Mouse (Mus musculus) liver, embryonic 14.5 days (tissue): ENCODE measurements around the gene Noxa1. TPM values are rescaled to one million over a fixed set of nuclear protein-coding genes. Genes with fewer than 3 reads are reported as not detected.
A peak's percentile ranks its signal among the peaks of the same experiment; 100 is the strongest.

Experiments
- ATAC-seq: fragments of 200-750 bp; cut with Nextera tagmentation; 2 replicates; pipeline ENCODE4 v1.8.0; 2017; ENCODE audit warnings: moderate number of reproducible peaks, mild to moderate bottlenecking, moderate library complexity; ENCODE audit not compliant: insufficient read depth
- DNase-seq, 3 experiments: peaks; one replicate each; pipeline ENCODE4 v3.0.0-alpha.2; 2012 to 2013; ENCODE audit warnings: low read depth in 3 of 3, low spot score in 3 of 3
- H3K27ac ChIP-seq: fragments of 300-500 bp; sonication (generic); 2 replicates; pipeline ENCODE4 v1.5.1; 2014; ENCODE audit warnings: moderate library complexity, mild to moderate bottlenecking, control low read depth, inconsistent platforms
- H3K27me3 ChIP-seq: fragments of 300-500 bp; sonication (generic); 2 replicates; pipeline ENCODE4 v1.6.1; 2014; ENCODE audit warnings: mild to moderate bottlenecking, low read length, moderate library complexity; ENCODE audit not compliant: control insufficient read depth, insufficient read depth
- H3K36me3 ChIP-seq: fragments of 300-500 bp; sonication (generic); replicated peaks from 2 replicates; pipeline ENCODE4 v1.6.1; 2014; ENCODE audit warnings: low read depth; ENCODE audit not compliant: control insufficient read depth, insufficient read depth
- H3K4me1 ChIP-seq, 2 experiments: fragments of 200-500 bp in 1 of 2; fragments of 300-500 bp in 1 of 2; sonication (generic) in 1 of 2; replicated peaks; 2 replicates each; pipeline ENCODE4 v1.6.1; 2012 to 2014; ENCODE audit warnings: antibody characterized with exemption in 1 of 2, inconsistent platforms in 1 of 2, low read length in 1 of 2; ENCODE audit not compliant: control insufficient read depth in 2 of 2, insufficient read depth in 2 of 2
- H3K4me2 ChIP-seq: fragments of 300-500 bp; sonication (generic); 2 replicates; pipeline ENCODE4 v1.6.1; 2014; ENCODE audit warnings: low read depth, mild to moderate bottlenecking, control low read depth, moderate library complexity
- H3K4me3 ChIP-seq, 2 experiments: fragments of 200-500 bp in 1 of 2; fragments of 300-500 bp in 1 of 2; sonication (generic) in 1 of 2; 2 replicates each; pipeline ENCODE4 v1.5.1; 2012 to 2014; ENCODE audit warnings: low read depth in 2 of 2, low read length in 2 of 2, mild to moderate bottlenecking in 2 of 2, control low read depth in 1 of 2, inconsistent platforms in 1 of 2, moderate library complexity in 1 of 2; ENCODE audit not compliant: insufficient read depth in 1 of 2
- H3K9ac ChIP-seq: fragments of 300-500 bp; sonication (generic); replicated peaks from 2 replicates; pipeline ENCODE4 v1.6.1; 2014; ENCODE audit warnings: mild to moderate bottlenecking, control low read depth, moderate library complexity
- H3K9me3 ChIP-seq: fragments of 300-500 bp; sonication (generic); 2 replicates; pipeline ENCODE4 v1.6.1; 2016; ENCODE audit warnings: low read length, mixed read lengths; ENCODE audit not compliant: control insufficient read depth
- CTCF ChIP-seq: IDR thresholded peaks from 2 replicates; pipeline ENCODE4 v1.5.1; 2016; ENCODE audit warnings: antibody characterized with exemption, low read depth, control low read depth
- EP300 ChIP-seq: IDR thresholded peaks from 2 replicates; pipeline ENCODE4 v1.6.1; 2016; ENCODE audit warnings: antibody characterized with exemption, low read depth
- WGBS: fragments of 180-500 bp; shearing (Covaris S2); extraction: QIAGEN DNeasy Blood & Tissue Kit; methylation state at CpG from one replicate; pipeline ENCODE4 v1.1.7; 2014; ENCODE audit not compliant: insufficient replicate concordance; 5-methylcytosine and 5-hydroxymethylcytosine counted together
- polyA plus RNA-seq, 2 experiments: library from polyadenylated mRNA; depleted of rRNA in 1 of 2; stranded (reverse) in 1 of 2; unstranded in 1 of 2; fragments of >200 nt; fragmentation: Nextera tagmentation in 1 of 2; extraction: Ambion mirVana in 1 of 2; gene quantifications; 2 replicates each; pipeline versions ENCODE4 v1.2.1 to v1.2.3; 2012 to 2014

The Noxa1 gene
- polyA plus RNA-seq, 2 experiments: 1.1 to 1.8 TPM

- ATAC-seq: no peak
- 75% methylated on average over 2 of the region's 2 CpGs for WGBS
- DNase-seq: no peak
These were observed 7.1 kb downstream of the Noxa1 start for GRCm38 (mm10) chr2:25087842-25088241.

GRCm38 (mm10) chr2:25085571-25085970 is 9.4 kb downstream of the Noxa1 start:
- Histone ChIP-seq H3K4me2 (no peak overlapping the region), H3K4me1 (no peaks in the 10 kb centered on the region), H3K27ac (no peak overlapping the region), H3K9ac (no peak overlapping the region), H3K4me3 (no peak overlapping the region), H3K36me3 (no peaks in the 10 kb centered on the region), H3K27me3 (no peaks in the 10 kb centered on the region), H3K9me3 (no peaks in the 10 kb centered on the region)
- WGBS: 76% methylated on average over 5 of the region's 5 CpGs
- no peak for ATAC-seq
- TF ChIP-seq EP300 (no peak), CTCF (no peak)
- no peak for DNase-seq

More at GRCm38 (mm10) chr2:25087842-25088241, 7.1 kb downstream of the Noxa1 start:
- H3K4me3 ChIP-seq: no peak overlapping the region
- no peak overlapping the region for H3K4me2 ChIP-seq
- TF ChIP-seq EP300 (no peak), CTCF (no peak)
- H3K27ac ChIP-seq: no peak overlapping the region
- no peak overlapping the region for H3K9ac ChIP-seq
- no peaks in the 10 kb centered on the region for H3K36me3 ChIP-seq
- no peaks in the 10 kb centered on the region for H3K9me3 ChIP-seq
- no peaks in the 10 kb centered on the region for H3K4me1 ChIP-seq
- H3K27me3 ChIP-seq: no peaks in the 10 kb centered on the region

GRCm38 (mm10) chr2:25083697-25084096 is 11.3 kb downstream of the Noxa1 start:
- H3K9me3 ChIP-seq: no peaks in the 10 kb centered on the region
- no peaks in the 10 kb centered on the region for H3K36me3 ChIP-seq
- 61% methylated on average over 4 of the region's 4 CpGs for WGBS
- TF ChIP-seq EP300 (no peak), CTCF (no peak)
- H3K4me1 ChIP-seq: peaks cover 0 to 3% of the 10 kb centered on the region in 2 experiments; a peak in 1 of 4 replicates
- H3K4me3 ChIP-seq: no peak overlapping the region
- H3K27ac ChIP-seq: no peak overlapping the region
- H3K27me3 ChIP-seq: no peaks in the 10 kb centered on the region
- no peak overlapping the region for H3K4me2 ChIP-seq
- no peak overlapping the region for H3K9ac ChIP-seq
- DNase-seq (no peak), ATAC-seq (no peak)

GRCm38 (mm10) chr2:25080076-25080475 is 14.9 kb downstream of the Noxa1 start, which contains the start of gene Entpd8:
Gene Entpd8, plus strand, starts transcription at chr2:25080304.
- WGBS: 44% methylated on average over 5 of the region's 5 CpGs
- H3K4me1 ChIP-seq: peaks cover 0 to 5% of the 10 kb centered on the region in 2 experiments; a peak in 1 of 4 replicates
- H3K9me3 ChIP-seq: no peaks in the 10 kb centered on the region
- no peak within 1 kb of the TSS for H3K9ac ChIP-seq
- no peaks in the 10 kb centered on the region for H3K27me3 ChIP-seq
- peak in 1 of 3 experiments; percentile 12 for DNase-seq
- ATAC-seq: no peak
- no peak within 1 kb of the TSS for H3K27ac ChIP-seq
- H3K4me2 ChIP-seq: peak within 1 kb of the TSS; percentile 25
- no peaks in the 10 kb centered on the region for H3K36me3 ChIP-seq
- TF ChIP-seq CTCF (no peak), EP300 (no peak)
- H3K4me3 ChIP-seq: 0 out of 4 replicates have a peak within 1 kb of the TSS, but pooled peaks of 1 of the 2 experiments have one; percentile 10

GRCm38 (mm10) chr2:25078967-25079366 is 16.0 kb downstream of the Noxa1 start:
- no peak overlapping the region for H3K4me3 ChIP-seq
- WGBS: 45% methylated on average over 1 of the region's 1 CpGs

More at GRCm38 (mm10) chr2:25078967-25079366, 16.0 kb downstream of the Noxa1 start:
- Histone ChIP-seq H3K4me1 (peaks cover 0 to 5% of the 10 kb centered on the region in 2 experiments; a peak in 1 of 4 replicates), H3K4me2 (no peak overlapping the region), H3K9me3 (no peaks in the 10 kb centered on the region), H3K9ac (no peak overlapping the region), H3K36me3 (no peaks in the 10 kb centered on the region), H3K27ac (no peak overlapping the region), H3K27me3 (no peaks in the 10 kb centered on the region)
- TF ChIP-seq EP300: no peak
- TF ChIP-seq CTCF: no peak
- ATAC-seq (no peak), DNase-seq (no peak)
